Mouse (Mus musculus): ENCODE measurements around the gene Map2k2. TPM values are rescaled to one million over a fixed set of nuclear protein-coding genes. Genes with fewer than 3 reads are reported as not detected.
A peak's percentile ranks its signal among the peaks of the same experiment; 100 is the strongest.

The Map2k2 gene
- total and polyA plus RNA-seq, 3 experiments: 147 to 212 TPM; not detected in 1

DNA sequence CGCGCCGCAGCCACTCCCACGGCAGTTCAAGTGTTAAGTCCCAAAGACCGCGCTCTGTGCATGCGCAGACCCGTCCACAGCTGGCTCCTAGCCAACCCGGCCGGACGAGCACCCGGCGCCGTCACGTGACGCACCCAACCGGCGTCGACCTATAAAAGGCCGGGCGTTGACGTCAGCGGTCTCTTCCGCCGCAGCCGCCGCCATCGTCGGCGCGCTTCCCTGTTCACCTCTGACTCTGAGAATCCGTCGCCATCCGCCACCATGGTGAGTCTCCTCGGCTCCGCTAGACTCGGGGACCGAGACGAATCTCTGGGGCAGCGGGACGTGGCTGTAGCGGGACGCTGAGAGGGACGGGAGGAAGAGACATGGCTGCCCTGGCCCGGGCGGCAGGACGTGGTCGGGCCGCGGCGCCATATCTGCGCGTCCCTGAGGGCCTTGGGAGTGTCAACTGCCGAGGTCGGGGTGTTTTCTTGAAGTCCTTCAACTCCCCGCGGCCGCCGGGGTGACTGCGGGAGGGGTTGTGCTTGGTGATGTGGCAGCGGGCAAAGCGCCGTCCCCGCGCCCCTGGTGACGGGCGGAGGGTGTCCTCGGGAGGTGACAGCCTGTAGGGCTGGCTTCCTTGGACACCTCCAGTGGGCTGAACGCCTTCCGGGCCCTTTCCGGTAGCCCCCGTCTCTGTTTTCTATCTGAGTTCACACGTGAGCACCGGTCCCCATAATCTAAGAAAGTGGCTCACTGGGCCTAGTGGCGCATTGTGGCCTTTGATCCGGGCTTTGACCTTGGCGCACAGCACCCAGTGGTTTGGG is 71.0 kb downstream of the Map2k2 start, which contains the start of gene Eef2 (continued):
- TF ChIP-seq MAZ (IDR thresholded peaks at IDR 0.05; ENCODE audit: low read depth, low read length) (no peak; the same call in 1 of the 2 replicates), HCFC1 (IDR thresholded peaks at IDR 0.05; ENCODE audit: low read depth, low read length) (peak; percentile 83), SMC3 (IDR thresholded peaks at IDR 0.05; ENCODE audit: low read depth, low read length) (no peak), TBP (IDR thresholded peaks at IDR 0.05; ENCODE audit: low read depth, low read length) (peak; percentile 98), MAX (IDR thresholded peaks at IDR 0.05; ENCODE audit: low read length) (peak; percentile 96), MEF2A (IDR thresholded peaks at IDR 0.05; ENCODE audit: extremely low read depth, insufficient replicate concordance, low read depth, low read length, poor library complexity, severe bottlenecking) (no peak), EP300 (IDR thresholded peaks at IDR 0.05; ENCODE audit: low read depth in 1 of 2, low read length in 2 of 2) (no peak), CHD2 (IDR thresholded peaks at IDR 0.05; ENCODE audit: low read length) (no peak), GABPA (IDR thresholded peaks at IDR 0.05; ENCODE audit: low read depth, low read length) (no peak), BHLHE40 (IDR thresholded peaks at IDR 0.05; ENCODE audit: borderline replicate concordance, low read depth, low read length) (peak; percentile 87; the same call in 1 of the 2 replicates), CHD1 (IDR thresholded peaks at IDR 0.05; ENCODE audit: low read depth, low read length) (peak; percentile 57; the same call in 1 of the 2 replicates), MAFK (IDR thresholded peaks at IDR 0.05; ENCODE audit: borderline replicate concordance, low read depth, low read length) (no peak), SIN3A (IDR thresholded peaks at IDR 0.05; ENCODE audit: low read length) (peak; percentile 92), KAT2A (conservative IDR thresholded peaks at IDR 0.05; ENCODE audit: low read depth, low read length) (peak; percentile 70; the same call in 1 of the 2 replicates), USF2 (IDR thresholded peaks at IDR 0.05; ENCODE audit: borderline replicate concordance in 1 of 2, insufficient read depth in 1 of 2, low read depth in 1 of 2, low read length in 2 of 2) (peak; percentile 88 to 97), POLR2A (IDR thresholded peaks at IDR 0.05; ENCODE audit: control insufficient read depth in 1 of 2, insufficient read depth in 1 of 2, low read depth in 1 of 2, low read length in 2 of 2, poor library complexity in 1 of 2) (peak; percentile 91 to 98), ZC3H11A (IDR thresholded peaks at IDR 0.05; ENCODE audit: low read depth, low read length) (no peak), MYC (IDR thresholded peaks at IDR 0.05; ENCODE audit: low read depth, low read length) (peak; percentile 98), JUND (IDR thresholded peaks at IDR 0.05; ENCODE audit: low read depth, low read length) (no peak), RAD21 (IDR thresholded peaks at IDR 0.05; ENCODE audit: low read depth, low read length) (no peak)

DNA sequence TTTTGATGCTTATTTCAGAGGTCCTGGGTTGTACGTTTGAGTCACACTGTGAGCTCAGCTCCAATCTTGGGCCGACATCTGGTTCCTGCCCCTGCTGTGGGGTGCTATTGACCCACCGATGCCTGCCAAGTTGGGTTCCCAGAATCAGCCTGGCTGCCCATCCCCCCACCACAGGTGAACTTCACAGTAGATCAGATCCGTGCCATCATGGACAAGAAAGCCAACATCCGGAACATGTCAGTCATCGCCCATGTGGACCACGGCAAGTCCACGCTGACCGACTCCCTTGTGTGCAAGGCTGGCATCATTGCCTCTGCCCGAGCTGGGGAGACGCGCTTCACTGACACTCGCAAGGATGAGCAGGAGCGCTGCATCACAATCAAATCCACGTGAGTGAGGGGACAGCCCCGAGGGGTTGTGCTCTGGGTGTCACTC is 71.8 kb downstream of the Map2k2 start:
- H3K4me3 ChIP-seq (ENCODE audit: control insufficient read depth in 1 of 2, insufficient read depth in 1 of 2, low read depth in 2 of 2, low read length in 2 of 2): peak overlapping the region; percentile 58 to 80
- H3K36me3 ChIP-seq (ENCODE audit: control insufficient read depth in 1 of 2, insufficient read depth in 2 of 2, low read length in 2 of 2): peaks cover 6 to 18% of the 10 kb centered on the region in 2 experiments
- peak; percentile 64 for DNase-seq (ENCODE audit: low read depth, low spot score)
- H3K27ac ChIP-seq (ENCODE audit: control insufficient read depth, low read depth, low read length): peak overlapping the region; percentile 84
- H3K9me3 ChIP-seq (replicated peaks; ENCODE audit: insufficient read depth, low read length): no peaks in the 10 kb centered on the region
- H3K27me3 ChIP-seq (ENCODE audit: control insufficient read depth in 1 of 2, insufficient read depth in 2 of 2, low read length in 2 of 2): no peaks in the 10 kb centered on the region
- peak overlapping the region; percentile 94 for H3K9ac ChIP-seq (ENCODE audit: control insufficient read depth, low read depth, low read length, poor library complexity, severe bottlenecking)
- peaks cover 0 to 28% of the 10 kb centered on the region in 2 experiments; a peak in 3 of 4 replicates for H3K4me1 ChIP-seq (ENCODE audit: control insufficient read depth in 1 of 2, insufficient read depth in 2 of 2, low read length in 2 of 2)
- peaks cover 36% of the 10 kb centered on the region for H3K79me2 ChIP-seq (ENCODE audit: control insufficient read depth, insufficient read depth, low read length, poor library complexity)
- TF ChIP-seq ELF1 (IDR thresholded peaks at IDR 0.05; ENCODE audit: low read depth, low read length) (no peak), GATA1 (IDR thresholded peaks at IDR 0.05; ENCODE audit: low read depth, low read length) (no peak), EP300 (IDR thresholded peaks at IDR 0.05; ENCODE audit: low read depth in 1 of 2, low read length in 2 of 2) (peak in 1 of 2 experiments; percentile 25; a peak in 1 of 4 replicates), MAX (IDR thresholded peaks at IDR 0.05; ENCODE audit: low read length) (peak; percentile 60; the same call in 1 of the 2 replicates), RCOR1 (IDR thresholded peaks at IDR 0.05; ENCODE audit: low read depth, low read length) (no peak), USF2 (IDR thresholded peaks at IDR 0.05; ENCODE audit: borderline replicate concordance in 1 of 2, insufficient read depth in 1 of 2, low read depth in 1 of 2, low read length in 2 of 2) (no peak), TBP (IDR thresholded peaks at IDR 0.05; ENCODE audit: low read depth, low read length) (0 out of 2 replicates have a peak, but pooled peaks have one; percentile 30), MAZ (IDR thresholded peaks at IDR 0.05; ENCODE audit: low read depth, low read length) (no peak), MAFK (IDR thresholded peaks at IDR 0.05; ENCODE audit: borderline replicate concordance, low read depth, low read length) (no peak), HCFC1 (IDR thresholded peaks at IDR 0.05; ENCODE audit: low read depth, low read length) (no peak), ETS1 (IDR thresholded peaks at IDR 0.05; ENCODE audit: low read depth, low read length) (peak; percentile 16; the same call in 1 of the 2 replicates), POLR2A (IDR thresholded peaks at IDR 0.05; ENCODE audit: control insufficient read depth in 1 of 2, insufficient read depth in 1 of 2, low read depth in 1 of 2, low read length in 2 of 2, poor library complexity in 1 of 2) (no peak; a peak in 1 of 4 replicates), UBTF (IDR thresholded peaks at IDR 0.05; ENCODE audit: borderline replicate concordance, insufficient read depth, low read depth, low read length) (no peak), CTCF (IDR thresholded peaks at IDR 0.05 in 2 of 3, conservative IDR thresholded peaks at IDR 0.05 in 1 of 3; ENCODE audit: control insufficient read depth in 1 of 3, insufficient read depth in 1 of 3, low read depth in 2 of 3, low read length in 3 of 3, poor library complexity in 1 of 3, severe bottlenecking in 1 of 3) (no peak), RAD21 (IDR thresholded peaks at IDR 0.05; ENCODE audit: low read depth, low read length) (no peak), MEF2A (IDR thresholded peaks at IDR 0.05; ENCODE audit: extremely low read depth, insufficient replicate concordance, low read depth, low read length, poor library complexity, severe bottlenecking) (no peak), JUND (IDR thresholded peaks at IDR 0.05; ENCODE audit: low read depth, low read length) (no peak), ZNF384 (IDR thresholded peaks at IDR 0.05; ENCODE audit: low read depth, low read length) (no peak), SIN3A (IDR thresholded peaks at IDR 0.05; ENCODE audit: low read length) (peak; percentile 39; the same call in 1 of the 2 replicates), NELFE (IDR thresholded peaks at IDR 0.05; ENCODE audit: low read depth, low read length) (no peak), MYC (IDR thresholded peaks at IDR 0.05; ENCODE audit: low read depth, low read length) (peak; percentile 58; the same call in 1 of the 2 replicates), TAL1 (IDR thresholded peaks at IDR 0.05; ENCODE audit: low read length) (peak; percentile 41)

Measured in MEL (cell line).